Mouse (Mus musculus) thymus, adult 2 months (tissue): ENCODE data around the gene Nhlrc2.

Experiments
- CTCF ChIP-seq: fragments of 200-500 bp; IDR thresholded peaks from 2 replicates; pipeline ENCODE4 v1.5.1; 2012; ENCODE audit warnings: mild to moderate bottlenecking, control low read depth, low read length, moderate library complexity, borderline replicate concordance; ENCODE audit not compliant: control insufficient read depth, poor library complexity, insufficient read depth; ENCODE audit errors: extremely low read depth
- POLR2A ChIP-seq: fragments of 200-500 bp; IDR thresholded peaks from 2 replicates; pipeline ENCODE4 v1.6.1; 2012; ENCODE audit warnings: mild to moderate bottlenecking, low read length, control low read depth, moderate library complexity; ENCODE audit not compliant: control insufficient read depth, poor library complexity, insufficient read depth; ENCODE audit errors: extremely low read depth

- no peak for TF ChIP-seq POLR2A
- TF ChIP-seq CTCF: no peak
Observed at GRCm38 (mm10) chr19:56637035-56637683, 89.1 kb downstream of the Nhlrc2 start.
